Mouse (Mus musculus) heart, embryonic 16.5 days (tissue): ENCODE data around the gene Tcp11l1. TPM values are rescaled to one million over a fixed set of nuclear protein-coding genes. Genes with fewer than 3 reads are reported as not detected.

Source experiments
- ATAC-seq: fragments of 200-750 bp; cut with Nextera tagmentation; replicated peaks from 2 replicates; pipeline ENCODE4 v1.8.0; 2017; ENCODE audit warnings: moderate number of reproducible peaks; ENCODE audit not compliant: insufficient read depth, low FRiP score; ENCODE audit errors: extremely low read depth
- H3K27ac ChIP-seq: fragments of 300-500 bp; sonication (generic); 2 replicates; pipeline ENCODE4 v1.5.1; 2014; ENCODE audit warnings: mild to moderate bottlenecking, low read length, control low read depth, moderate library complexity
- H3K27me3 ChIP-seq: fragments of 300-500 bp; sonication (generic); 2 replicates; pipeline ENCODE4 v1.6.1; 2014; ENCODE audit warnings: low read length, mixed read lengths; ENCODE audit not compliant: control insufficient read depth, insufficient read depth
- H3K36me3 ChIP-seq: fragments of 300-500 bp; sonication (generic); 2 replicates; pipeline ENCODE4 v1.6.1; 2014; ENCODE audit not compliant: control insufficient read depth, insufficient read depth
- H3K4me1 ChIP-seq: fragments of 300-500 bp; sonication (generic); 2 replicates; pipeline ENCODE4 v1.6.1; 2014; ENCODE audit warnings: low read length, mixed read lengths; ENCODE audit not compliant: control insufficient read depth, insufficient read depth
- H3K4me2 ChIP-seq: fragments of 300-500 bp; sonication (generic); 2 replicates; pipeline ENCODE4 v1.6.1; 2014; ENCODE audit warnings: low read depth, mild to moderate bottlenecking, control low read depth, low read length
- H3K4me3 ChIP-seq: fragments of 300-500 bp; sonication (generic); 2 replicates; pipeline ENCODE4 v1.5.1; 2014; ENCODE audit warnings: mild to moderate bottlenecking, control low read depth, low read length
- H3K9ac ChIP-seq: fragments of 300-500 bp; sonication (generic); 2 replicates; pipeline ENCODE4 v1.6.1; 2014; ENCODE audit warnings: low read length, control low read depth
- H3K9me3 ChIP-seq: fragments of 300-500 bp; sonication (generic); replicated peaks from 2 replicates; pipeline ENCODE4 v1.6.1; 2016; ENCODE audit warnings: low read length; ENCODE audit not compliant: control insufficient read depth
- WGBS: fragments of 180-500 bp; shearing (Covaris S2); extraction: QIAGEN DNeasy Blood & Tissue Kit; methylation state at CpG from one replicate; pipeline ENCODE4 v1.1.7; 2014; 5-methylcytosine and 5-hydroxymethylcytosine counted together
- polyA plus RNA-seq: library from polyadenylated mRNA; unstranded; fragments of >200 nt; fragmentation: Nextera tagmentation; extraction: Ambion mirVana; gene quantifications from 2 replicates; pipeline ENCODE4 v1.2.1, GENCODE M21; 2015

Gene Tcp11l1
- polyA plus RNA-seq, 1 experiment from 2014 or later = 28.0 TPM

GRCm38 (mm10) chr2:104741015-104741758 lies 29.2 kb upstream of the Tcp11l1 start:
- H3K9ac ChIP-seq = no peak overlapping the region
- no peaks in the 10 kb centered on the region for H3K4me1 ChIP-seq
- H3K4me3 ChIP-seq = no peak overlapping the region
- no peaks in the 10 kb centered on the region for H3K9me3 ChIP-seq
- no peak overlapping the region for H3K4me2 ChIP-seq
- no peak overlapping the region for H3K27ac ChIP-seq
- no peaks in the 10 kb centered on the region for H3K36me3 ChIP-seq
- 59% methylated on average over 7 of the region's 7 CpGs for WGBS
- no peaks in the 10 kb centered on the region; the same call in 1 of the 2 replicates for H3K27me3 ChIP-seq
- ATAC-seq = no peak

DNA sequence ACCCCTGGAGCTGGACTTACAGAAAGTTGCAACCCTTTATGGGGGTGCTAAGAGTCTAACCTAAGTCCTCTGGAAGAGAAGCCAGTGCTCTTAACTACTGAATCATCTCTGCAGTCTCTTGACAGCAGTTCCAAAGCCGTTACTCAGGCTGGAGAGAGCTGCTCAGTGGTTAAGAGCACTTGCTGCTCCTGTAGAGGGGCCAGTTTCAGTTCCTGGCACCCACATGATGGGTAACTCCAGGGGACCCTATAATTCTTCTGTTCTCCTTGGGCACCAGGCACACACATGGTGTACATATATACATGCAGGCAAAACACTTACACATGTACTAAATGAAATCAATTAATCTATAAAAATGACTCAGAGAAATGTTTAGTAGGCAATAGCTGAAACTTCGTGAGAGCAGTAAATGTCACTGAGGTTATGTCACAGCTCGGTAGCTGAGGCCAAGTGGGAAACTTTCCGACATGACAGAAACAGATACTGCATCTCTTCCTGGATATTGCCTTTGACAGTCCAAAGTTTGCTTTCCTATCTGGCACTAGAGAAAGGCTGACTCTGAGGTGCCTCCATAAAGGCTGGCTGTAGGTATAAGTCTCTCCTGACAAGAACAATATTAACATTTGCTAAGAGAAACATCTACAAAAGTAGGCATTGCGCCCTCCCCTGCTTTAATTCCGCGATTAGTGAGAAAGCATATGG lies 28.4 kb upstream of the Tcp11l1 start:
- Histone ChIP-seq H3K4me2 (no peak overlapping the region), H3K27ac (no peak overlapping the region), H3K4me1 (no peaks in the 10 kb centered on the region), H3K4me3 (no peak overlapping the region), H3K9me3 (no peaks in the 10 kb centered on the region), H3K9ac (no peak overlapping the region), H3K36me3 (no peaks in the 10 kb centered on the region), H3K27me3 (no peaks in the 10 kb centered on the region; the same call in 1 of the 2 replicates)
- ATAC-seq = no peak
- 57% methylated on average over 7 of the region's 7 CpGs for WGBS

GRCm38 (mm10) chr2:104739691-104740090 lies 27.7 kb upstream of the Tcp11l1 start:
- Histone ChIP-seq H3K4me2 (no peak overlapping the region), H3K4me1 (no peaks in the 10 kb centered on the region), H3K9ac (no peak overlapping the region), H3K36me3 (no peaks in the 10 kb centered on the region), H3K4me3 (no peak overlapping the region), H3K27ac (no peak overlapping the region), H3K9me3 (no peaks in the 10 kb centered on the region), H3K27me3 (no peaks in the 10 kb centered on the region; the same call in 1 of the 2 replicates)
- ATAC-seq = no peak
- WGBS = 93% methylated on average over 2 of the region's 2 CpGs

- Histone ChIP-seq H3K36me3 (no peaks in the 10 kb centered on the region), H3K4me1 (no peaks in the 10 kb centered on the region), H3K4me3 (no peak overlapping the region), H3K4me2 (no peak overlapping the region), H3K9ac (no peak overlapping the region), H3K9me3 (no peaks in the 10 kb centered on the region), H3K27ac (no peak overlapping the region), H3K27me3 (no peaks in the 10 kb centered on the region)
- ATAC-seq = no peak
- 64% methylated on average over 7 of the region's 7 CpGs for WGBS
Observed at GRCm38 (mm10) chr2:104736241-104736640, 24.3 kb upstream of the Tcp11l1 start.

DNA sequence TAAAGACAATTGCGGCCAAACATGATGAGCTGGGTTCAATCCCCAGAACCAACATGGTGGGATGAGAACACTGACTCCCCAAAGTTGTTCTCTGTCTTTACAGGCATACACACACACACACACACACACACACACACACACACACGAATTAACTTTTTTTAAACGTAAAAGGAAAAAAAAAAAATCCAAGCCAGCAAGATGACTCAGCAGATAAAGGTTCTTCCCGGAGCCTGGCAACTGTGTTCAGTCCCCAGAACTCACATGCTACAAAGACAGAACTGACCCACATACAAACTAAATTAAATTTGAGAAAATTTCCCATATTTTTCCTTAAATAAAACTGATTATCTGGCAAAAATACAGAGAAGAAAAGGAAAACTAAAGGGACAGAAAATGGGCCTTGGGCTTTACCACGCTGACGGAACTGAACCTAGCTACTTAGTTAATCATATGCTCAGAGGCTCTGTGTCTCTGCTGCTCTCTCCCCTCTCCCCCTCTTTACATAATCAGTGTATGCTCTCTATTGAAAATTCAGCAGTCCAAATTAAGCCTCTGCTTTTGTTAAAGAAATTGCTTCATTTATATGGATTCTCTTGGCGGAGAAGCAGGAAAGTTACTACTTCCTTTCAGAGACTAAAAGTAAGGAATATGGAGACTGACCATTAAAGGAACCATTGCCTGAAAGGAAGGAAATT lies 20.7 kb upstream of the Tcp11l1 start:
- ATAC-seq = no peak
- no peak overlapping the region for H3K9ac ChIP-seq
- H3K4me2 ChIP-seq = no peak overlapping the region
- no peak overlapping the region for H3K27ac ChIP-seq
- H3K9me3 ChIP-seq = no peaks in the 10 kb centered on the region
- no peaks in the 10 kb centered on the region for H3K27me3 ChIP-seq
- WGBS = 67% methylated on average over 7 of the region's 7 CpGs
- H3K4me3 ChIP-seq = no peak overlapping the region
- H3K4me1 ChIP-seq = no peaks in the 10 kb centered on the region
- H3K36me3 ChIP-seq = no peaks in the 10 kb centered on the region

DNA sequence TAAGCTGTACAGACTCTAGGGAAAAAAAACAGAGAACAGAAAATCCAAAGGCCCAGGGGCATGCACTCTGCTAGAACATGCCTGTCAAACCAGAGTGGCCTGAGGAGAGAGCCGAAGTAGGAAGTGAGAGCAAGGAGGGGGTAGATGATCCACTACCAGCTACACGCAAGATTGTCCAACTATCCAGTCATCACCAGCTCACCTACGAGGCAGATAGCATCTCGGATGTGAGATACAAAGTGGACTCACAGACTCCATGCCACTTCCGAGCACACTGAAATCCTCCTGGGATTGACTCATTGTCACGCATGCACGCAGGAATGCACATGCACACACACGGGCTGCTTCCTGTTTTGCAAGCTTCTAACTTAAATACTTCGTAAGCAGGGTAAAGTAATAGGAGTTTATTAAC lies 20.1 kb upstream of the Tcp11l1 start:
- no peak overlapping the region for H3K4me2 ChIP-seq
- H3K9ac ChIP-seq = no peak overlapping the region
- H3K4me3 ChIP-seq = no peak overlapping the region
- no peaks in the 10 kb centered on the region for H3K36me3 ChIP-seq
- no peak overlapping the region for H3K27ac ChIP-seq
- 76% methylated on average over 9 of the region's 9 CpGs for WGBS
- ATAC-seq = no peak
- H3K9me3 ChIP-seq = no peaks in the 10 kb centered on the region
- H3K4me1 ChIP-seq = no peaks in the 10 kb centered on the region
- no peaks in the 10 kb centered on the region for H3K27me3 ChIP-seq

DNA sequence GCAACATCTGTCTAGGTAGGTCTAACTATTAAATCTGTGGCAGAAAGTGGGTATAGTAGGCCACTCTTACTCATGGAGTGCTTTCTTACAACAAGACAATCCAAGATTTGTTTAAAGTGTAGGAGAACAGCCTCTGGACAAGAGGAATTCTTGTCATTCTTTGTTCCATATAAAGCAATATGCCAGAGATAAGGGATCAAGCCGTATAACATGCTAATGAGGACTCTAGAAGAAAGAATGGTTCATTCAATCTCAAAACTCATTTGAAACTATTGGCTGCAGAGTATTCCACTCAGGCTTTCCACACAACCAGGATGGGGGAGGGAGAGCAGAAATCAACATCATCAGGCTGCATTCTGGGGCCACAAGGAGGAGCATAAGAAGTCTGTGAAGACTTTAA lies 15.4 kb upstream of the Tcp11l1 start:
- ATAC-seq = no peak
- WGBS = 33% methylated on average over 1 of the region's 1 CpGs
- Histone ChIP-seq H3K27me3 (no peaks in the 10 kb centered on the region), H3K9me3 (no peaks in the 10 kb centered on the region), H3K9ac (no peak overlapping the region), H3K4me1 (no peaks in the 10 kb centered on the region), H3K4me3 (no peak overlapping the region), H3K4me2 (no peak overlapping the region), H3K36me3 (no peaks in the 10 kb centered on the region), H3K27ac (no peak overlapping the region)

GRCm38 (mm10) chr2:104722021-104722420 lies 10.1 kb upstream of the Tcp11l1 start:
- H3K9me3 ChIP-seq = no peaks in the 10 kb centered on the region
- 86% methylated on average over 3 of the region's 3 CpGs for WGBS
- H3K36me3 ChIP-seq = no peaks in the 10 kb centered on the region
- no peak overlapping the region for H3K9ac ChIP-seq
- H3K4me2 ChIP-seq = no peak overlapping the region
- no peak overlapping the region for H3K27ac ChIP-seq
- no peaks in the 10 kb centered on the region for H3K4me1 ChIP-seq
- ATAC-seq = no peak
- H3K4me3 ChIP-seq = no peak overlapping the region
- H3K27me3 ChIP-seq = no peaks in the 10 kb centered on the region

- no peaks in the 10 kb centered on the region for H3K4me1 ChIP-seq
- no peak overlapping the region for H3K9ac ChIP-seq
- H3K4me2 ChIP-seq = no peak overlapping the region
- 69% methylated on average over 4 of the region's 4 CpGs for WGBS
- H3K36me3 ChIP-seq = no peaks in the 10 kb centered on the region
- no peak overlapping the region for H3K27ac ChIP-seq
- H3K9me3 ChIP-seq = no peaks in the 10 kb centered on the region
- no peak for ATAC-seq
- no peak overlapping the region for H3K4me3 ChIP-seq
- no peaks in the 10 kb centered on the region for H3K27me3 ChIP-seq
Observed at GRCm38 (mm10) chr2:104717827-104718226, 5.9 kb upstream of the Tcp11l1 start.
